Mouse (Mus musculus): ENCODE data around the gene Amph. TPM values are rescaled to one million over a fixed set of nuclear protein-coding genes. Genes with fewer than 3 reads are reported as not detected.
"Not testable (repeated sequence)": the region's sequence is repeated elsewhere in the genome, so short reads cannot be mapped to it uniquely, and the experiment has no call there.

The Amph gene
- 42.8 and 44.8 TPM in 2 replicates for polyA plus RNA-seq (2015; fragmentation: Nextera tagmentation; extraction: Ambion mirVana)

DNA sequence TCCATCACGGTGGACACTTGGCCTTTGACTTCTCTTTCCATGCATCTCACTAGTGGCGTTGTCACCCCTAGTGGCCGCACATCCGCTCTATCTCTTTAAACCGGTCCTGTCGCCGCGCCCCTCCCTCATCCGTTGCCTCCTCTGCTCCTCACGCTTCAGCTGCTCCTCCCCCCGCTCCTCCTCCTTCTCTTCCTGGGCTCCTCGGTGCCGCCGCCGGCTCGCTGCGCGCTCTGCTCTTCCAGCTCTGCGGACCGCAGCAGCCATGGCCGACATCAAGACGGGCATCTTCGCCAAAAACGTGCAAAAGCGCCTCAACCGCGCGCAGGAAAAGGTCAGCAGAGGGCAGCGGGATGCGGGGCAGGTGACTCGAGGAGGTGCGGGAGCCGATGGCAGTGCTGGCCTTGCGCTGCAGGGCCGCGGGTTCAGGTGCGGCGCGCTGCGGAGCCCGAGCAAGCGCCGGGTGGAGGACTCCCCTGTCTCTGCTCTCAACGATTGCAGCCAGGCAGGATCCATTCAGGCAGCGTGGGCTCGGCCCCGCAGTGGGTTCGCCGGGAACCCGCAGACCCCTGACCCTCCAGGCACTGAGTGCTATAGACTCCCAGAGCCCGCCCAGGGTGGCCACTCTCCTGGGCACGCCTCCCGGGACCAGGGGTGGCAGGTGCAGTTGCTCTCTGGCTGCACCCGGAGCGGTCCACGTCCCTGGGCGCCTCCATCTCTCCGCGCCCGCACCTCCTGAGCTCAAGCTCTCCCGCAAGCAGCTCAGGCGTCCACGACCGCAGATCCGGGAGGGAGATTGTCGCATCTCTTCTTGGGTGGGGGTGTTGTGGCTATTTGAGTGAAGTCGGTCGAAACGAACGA lies at the start of gene Amph:
Amph (plus strand) TSS at position 35 of the 858 bp plus-strand sequence.
- Histone ChIP-seq H3K4me2 (peak within 1 kb of the TSS; percentile 80), H3K27me3 (no peaks in the 10 kb centered on the region), H3K9ac (peak within 1 kb of the TSS; percentile 90), H3K4me3 (peak within 1 kb of the TSS; percentile 81), H3K27ac (replicated peaks) (peak within 1 kb of the TSS; percentile 92), H3K36me3 (no peaks in the 10 kb centered on the region), H3K9me3 (no peaks in the 10 kb centered on the region), H3K4me1 (replicated peaks) (peaks cover 15% of the 10 kb centered on the region)
- WGBS: under 1% methylated on average over 70 of the region's 70 CpGs
- ATAC-seq (ENCODE audit: low read depth): peak; percentile 97

DNA sequence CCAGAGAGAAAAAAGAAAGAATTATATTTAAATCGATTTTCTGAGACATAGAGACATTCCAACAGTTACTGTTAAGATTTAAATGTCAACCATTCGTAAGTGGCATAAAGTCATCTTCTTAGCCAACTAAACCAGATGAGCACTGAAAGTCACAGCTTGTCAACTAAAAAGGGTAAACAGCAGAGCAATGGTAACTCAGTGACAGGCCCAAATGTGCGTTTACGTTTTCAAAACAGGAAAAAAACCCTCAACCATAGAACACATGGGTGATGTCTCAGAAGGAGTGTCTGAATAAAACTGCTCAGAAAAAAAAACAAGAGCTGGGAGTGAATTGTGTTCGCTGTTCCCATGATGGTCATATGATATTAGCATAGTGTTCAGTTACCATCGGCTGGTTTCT lies 44.4 kb upstream of the Amph start:
- ATAC-seq (ENCODE audit: low read depth): no peak
- Histone ChIP-seq H3K4me1 (replicated peaks) (no peaks in the 10 kb centered on the region), H3K36me3 (no peaks in the 10 kb centered on the region), H3K9me3 (no peaks in the 10 kb centered on the region), H3K4me2 (no peak overlapping the region), H3K27ac (replicated peaks) (no peak overlapping the region), H3K9ac (no peak overlapping the region), H3K4me3 (no peak overlapping the region), H3K27me3 (no peaks in the 10 kb centered on the region)
- WGBS: 90% methylated on average over 6 of the region's 6 CpGs

DNA sequence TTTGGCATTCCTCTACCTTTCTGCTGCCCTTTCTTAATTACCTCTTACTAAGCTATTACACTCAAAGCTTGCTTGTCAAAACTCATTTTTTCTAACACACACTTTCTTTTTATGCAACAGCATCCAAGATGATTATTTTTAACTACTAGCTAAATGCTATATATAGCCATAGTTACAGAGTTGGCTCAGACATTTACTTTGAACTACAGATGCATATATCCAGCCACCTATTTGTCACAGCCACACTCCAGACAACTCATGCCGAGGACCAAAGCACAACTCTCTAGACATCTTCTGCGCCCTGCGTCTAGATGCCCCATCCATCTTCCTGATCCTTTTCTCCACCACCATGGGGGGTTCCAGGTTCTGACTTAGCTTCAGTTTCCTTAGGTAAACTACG lies 33.2 kb upstream of the Amph start:
- Histone ChIP-seq H3K27me3 (no peaks in the 10 kb centered on the region), H3K4me2 (no peak overlapping the region), H3K4me1 (replicated peaks) (no peaks in the 10 kb centered on the region), H3K27ac (replicated peaks) (no peak overlapping the region), H3K9me3 (no peaks in the 10 kb centered on the region), H3K36me3 (no peaks in the 10 kb centered on the region), H3K4me3 (no peak overlapping the region), H3K9ac (no peak overlapping the region)
- no peak for ATAC-seq (ENCODE audit: low read depth)
- 69% methylated on average over 4 of the region's 4 CpGs for WGBS

DNA sequence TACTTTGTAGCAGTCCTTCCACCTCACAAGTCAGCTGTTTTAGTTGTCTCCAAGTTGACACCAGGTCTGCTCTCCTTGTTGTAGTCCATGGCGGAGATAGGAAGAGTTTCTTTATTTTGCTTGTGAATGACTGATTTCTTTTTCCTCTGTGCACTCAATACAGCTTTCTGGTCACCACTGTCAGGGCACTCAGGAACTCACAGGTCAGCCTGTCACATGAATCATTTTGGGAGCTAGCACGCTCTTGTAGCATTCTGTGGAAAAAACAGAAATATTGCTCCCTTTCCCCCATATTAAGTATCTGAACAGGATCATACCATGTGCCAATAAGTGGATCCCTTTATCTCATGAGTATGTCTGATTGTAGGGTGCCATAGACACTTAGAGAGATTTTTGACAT lies 14.8 kb upstream of the Amph start:
- ATAC-seq (ENCODE audit: low read depth); H3K27me3 ChIP-seq; H3K9ac ChIP-seq; H3K4me3 ChIP-seq; H3K36me3 ChIP-seq; H3K4me1 ChIP-seq (replicated peaks); H3K27ac ChIP-seq (replicated peaks); H3K4me2 ChIP-seq; H3K9me3 ChIP-seq: not testable (repeated sequence)
- WGBS: 60% methylated on average over 1 of the region's 2 CpGs

DNA sequence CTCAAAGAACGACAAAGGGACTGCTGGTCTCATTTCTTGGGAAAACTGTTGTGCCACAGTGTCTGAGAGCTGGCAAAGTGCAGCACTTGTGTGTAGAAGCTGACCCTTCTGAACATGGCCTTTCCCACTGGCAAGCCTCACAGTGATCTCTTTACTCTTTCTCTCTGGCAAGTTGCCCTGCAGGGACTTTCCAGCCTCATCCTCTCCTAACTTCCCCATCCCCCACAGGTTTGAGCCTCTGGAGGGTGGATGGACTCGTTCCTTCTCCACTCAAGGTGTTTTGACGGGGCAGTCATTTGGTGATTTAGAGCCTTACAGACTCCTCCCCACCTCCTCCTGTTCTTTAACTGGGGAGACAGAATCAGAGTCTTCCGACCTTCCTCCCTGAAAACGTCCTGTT lies 319 bp upstream of the Amph start:
- peak; percentile 10 for ATAC-seq (ENCODE audit: low read depth)
- Histone ChIP-seq H3K27me3 (no peaks in the 10 kb centered on the region), H3K4me3 (peak overlapping the region; percentile 81), H3K9me3 (no peaks in the 10 kb centered on the region), H3K9ac (peak overlapping the region; percentile 90), H3K4me2 (peak overlapping the region; percentile 80), H3K27ac (replicated peaks) (peak overlapping the region; percentile 92), H3K36me3 (no peaks in the 10 kb centered on the region), H3K4me1 (replicated peaks) (peaks cover 15% of the 10 kb centered on the region)
- WGBS: 11% methylated on average over 5 of the region's 5 CpGs

DNA sequence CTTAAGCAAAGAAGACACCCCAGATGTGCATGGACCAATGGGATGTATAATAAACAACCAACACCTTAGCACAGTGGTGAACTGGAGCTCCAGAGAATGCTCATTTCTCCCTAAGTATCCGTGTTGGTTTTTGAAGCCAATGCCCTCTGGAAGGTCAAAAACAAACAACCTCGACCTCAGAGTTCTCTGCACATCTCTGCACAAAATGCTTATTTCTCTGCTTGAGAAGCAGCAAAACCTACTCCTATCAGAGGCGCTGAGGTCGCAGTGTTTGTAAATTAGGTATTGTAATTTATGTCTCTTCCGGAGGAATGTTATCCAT lies 985 bp downstream of the Amph start:
- Histone ChIP-seq H3K4me2 (peak overlapping the region; percentile 80), H3K27ac (replicated peaks) (peak overlapping the region; percentile 92), H3K4me1 (replicated peaks) (peaks cover 19% of the 10 kb centered on the region), H3K27me3 (no peaks in the 10 kb centered on the region), H3K9ac (peak overlapping the region; percentile 90), H3K9me3 (no peaks in the 10 kb centered on the region), H3K36me3 (no peaks in the 10 kb centered on the region), H3K4me3 (peak overlapping the region; percentile 81)
- no peak; the same call in none of the 2 replicates for ATAC-seq (ENCODE audit: low read depth)
- 12% methylated on average over 5 of the region's 5 CpGs for WGBS

DNA sequence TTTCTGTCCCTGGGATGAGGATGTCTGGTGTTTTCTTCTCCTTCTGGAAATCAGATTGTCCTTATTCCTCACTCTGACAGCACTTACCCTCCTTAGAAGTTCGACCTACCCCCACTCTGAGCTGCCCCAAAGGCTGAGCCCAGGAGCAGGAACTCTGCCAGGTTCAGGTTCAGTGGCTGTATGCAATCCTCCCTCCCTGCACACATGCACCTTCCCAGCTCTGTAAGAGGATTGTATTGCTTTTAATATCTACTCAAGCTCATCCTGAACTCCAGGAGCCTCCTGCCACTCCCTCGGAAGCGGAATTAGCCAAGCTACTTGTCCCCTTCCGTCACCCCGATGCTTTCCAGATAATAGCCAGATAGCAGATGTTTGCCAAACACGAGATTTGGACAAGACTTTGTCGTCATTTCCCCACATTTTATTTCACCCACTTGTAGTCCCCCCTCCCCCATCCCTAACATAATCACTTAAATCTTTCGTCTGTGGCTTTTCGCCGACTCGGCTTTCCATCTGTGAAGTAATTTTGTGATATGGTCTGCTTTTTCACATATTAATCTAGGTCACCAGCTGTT lies 1.7 kb downstream of the Amph start:
- H3K4me2 ChIP-seq: peak overlapping the region; percentile 80
- peak overlapping the region; percentile 90 for H3K9ac ChIP-seq
- no peaks in the 10 kb centered on the region for H3K9me3 ChIP-seq
- H3K4me1 ChIP-seq (replicated peaks): peaks cover 19% of the 10 kb centered on the region
- no peak overlapping the region; the same call in 1 of the 2 replicates for H3K27ac ChIP-seq (replicated peaks)
- no peaks in the 10 kb centered on the region for H3K36me3 ChIP-seq
- no peaks in the 10 kb centered on the region for H3K27me3 ChIP-seq
- no peak for ATAC-seq (ENCODE audit: low read depth)
- 57% methylated on average over 11 of the region's 11 CpGs for WGBS
- peak overlapping the region; percentile 81 for H3K4me3 ChIP-seq

DNA sequence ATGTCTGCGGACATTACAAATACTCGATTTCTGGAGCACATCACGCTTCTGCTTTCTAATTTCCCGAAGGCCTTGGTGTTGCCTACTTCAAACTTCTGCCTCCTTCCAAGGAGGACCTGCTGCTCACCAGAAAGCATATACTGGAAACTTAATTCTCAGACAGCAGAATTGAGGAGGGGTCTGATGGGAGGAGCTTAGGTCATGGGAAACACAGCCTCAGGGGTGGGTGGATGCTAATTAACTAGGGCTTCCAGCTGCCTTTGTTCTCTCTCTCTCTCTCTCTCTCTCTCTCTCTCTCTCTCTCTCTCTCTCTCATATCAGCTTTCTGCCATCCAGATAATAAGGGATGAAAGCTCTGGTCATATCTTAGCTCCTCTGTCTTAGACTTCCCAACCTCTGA lies 5.6 kb downstream of the Amph start:
- Histone ChIP-seq H3K36me3 (no peaks in the 10 kb centered on the region), H3K4me3 (no peak overlapping the region), H3K27ac (replicated peaks) (no peak overlapping the region), H3K4me1 (replicated peaks) (peaks cover 19% of the 10 kb centered on the region), H3K4me2 (no peak overlapping the region), H3K27me3 (no peaks in the 10 kb centered on the region), H3K9ac (no peak overlapping the region), H3K9me3 (no peaks in the 10 kb centered on the region)
- 93% methylated on average over 4 of the region's 4 CpGs for WGBS
- ATAC-seq (ENCODE audit: low read depth): no peak

DNA sequence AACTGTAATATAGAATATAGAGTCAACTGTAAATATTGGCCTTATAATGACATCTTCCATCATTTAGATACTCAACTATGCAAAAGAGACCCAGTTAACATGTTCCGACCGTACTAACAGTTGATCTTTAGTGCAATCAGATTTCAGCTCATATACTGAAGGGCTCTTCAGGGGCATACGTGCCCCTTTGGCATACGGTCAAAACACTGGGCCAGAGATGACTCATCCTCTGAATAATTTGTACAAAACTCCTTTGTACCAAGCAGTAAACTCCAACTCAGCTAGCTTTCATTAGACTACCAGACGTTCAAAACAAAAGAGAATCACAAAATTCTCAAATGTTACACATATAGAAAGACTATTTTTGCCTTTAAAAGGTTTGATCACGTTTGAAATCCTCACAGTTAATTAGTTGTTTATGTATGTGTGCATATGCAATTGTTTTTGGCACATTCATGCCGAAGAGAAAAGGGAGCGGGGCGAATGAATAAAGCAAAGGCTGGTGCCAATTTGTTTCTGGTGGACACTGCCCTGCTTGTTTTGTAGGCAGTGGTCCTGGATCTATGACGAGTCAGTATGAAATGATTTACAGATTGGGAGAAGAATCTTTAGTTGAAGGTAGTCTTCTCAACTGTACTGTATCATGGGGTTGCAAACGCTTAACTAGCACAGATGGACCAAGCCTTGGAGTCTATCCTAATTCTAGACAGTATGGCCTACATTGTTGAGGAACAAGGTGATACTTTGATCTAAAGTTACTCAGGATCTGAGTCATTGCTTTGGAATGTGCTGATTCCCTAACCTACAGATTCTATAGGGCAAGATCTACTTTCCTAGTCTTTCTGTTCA lies 8.3 kb downstream of the Amph start:
- WGBS: 85% methylated on average over 11 of the region's 11 CpGs
- no peak for ATAC-seq (ENCODE audit: low read depth)
- Histone ChIP-seq H3K4me1 (replicated peaks) (peaks cover 4% of the 10 kb centered on the region; the same call in 1 of the 2 replicates), H3K27me3 (no peaks in the 10 kb centered on the region), H3K4me2 (no peak overlapping the region), H3K4me3 (no peak overlapping the region), H3K36me3 (no peaks in the 10 kb centered on the region), H3K9ac (no peak overlapping the region), H3K9me3 (no peaks in the 10 kb centered on the region), H3K27ac (replicated peaks) (no peak overlapping the region)

DNA sequence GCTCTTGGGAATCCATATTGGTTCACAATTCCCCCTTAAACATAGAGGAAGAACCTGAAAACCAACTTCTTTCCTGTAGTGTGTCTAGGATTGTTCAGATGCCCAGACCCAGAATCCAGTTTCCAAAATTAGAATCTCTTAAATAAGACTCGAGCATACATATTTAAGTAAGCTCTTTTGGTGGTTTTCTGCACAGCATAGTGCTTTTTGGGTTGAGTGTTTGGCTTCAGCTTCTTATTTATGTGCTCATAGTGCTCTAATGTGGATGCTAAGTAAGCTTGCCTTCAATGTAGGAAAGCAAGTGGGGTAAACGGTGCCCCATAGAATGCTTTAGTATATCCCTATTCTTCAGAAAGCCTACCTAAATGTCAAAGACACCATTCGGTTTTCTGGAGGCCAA lies 9.0 kb downstream of the Amph start:
- H3K9me3 ChIP-seq: no peaks in the 10 kb centered on the region
- H3K27me3 ChIP-seq: no peaks in the 10 kb centered on the region
- peaks cover 4% of the 10 kb centered on the region; the same call in 1 of the 2 replicates for H3K4me1 ChIP-seq (replicated peaks)
- ATAC-seq (ENCODE audit: low read depth): no peak
- WGBS: 94% methylated on average over 3 of the region's 3 CpGs
- H3K9ac ChIP-seq: no peak overlapping the region
- H3K27ac ChIP-seq (replicated peaks): no peak overlapping the region
- H3K4me3 ChIP-seq: no peak overlapping the region
- no peak overlapping the region for H3K4me2 ChIP-seq
- H3K36me3 ChIP-seq: no peaks in the 10 kb centered on the region

DNA sequence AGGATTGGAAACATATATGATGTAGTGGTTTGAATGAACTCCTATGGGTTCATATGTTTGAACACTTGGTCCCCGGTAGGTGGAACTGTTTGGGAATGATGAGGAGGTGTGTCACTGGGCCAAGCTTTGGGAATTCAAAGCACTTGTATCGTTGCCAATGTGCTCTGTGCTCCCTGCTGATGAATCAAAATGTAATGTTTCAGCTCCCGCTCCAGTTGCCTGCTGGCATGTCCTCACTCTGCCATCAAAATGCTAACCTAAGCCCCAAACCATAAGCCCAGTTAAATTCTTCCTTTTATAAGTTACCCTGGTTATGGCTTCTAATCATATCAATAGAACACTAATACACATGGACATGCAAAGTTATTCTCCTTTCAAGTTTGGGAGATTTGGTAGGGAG lies 24.6 kb downstream of the Amph start:
- Histone ChIP-seq H3K27ac (replicated peaks) (no peak overlapping the region), H3K27me3 (no peaks in the 10 kb centered on the region), H3K9me3 (no peaks in the 10 kb centered on the region), H3K4me1 (replicated peaks) (no peaks in the 10 kb centered on the region), H3K36me3 (peaks cover 7% of the 10 kb centered on the region; the same call in 1 of the 2 replicates), H3K4me3 (no peak overlapping the region), H3K4me2 (no peak overlapping the region), H3K9ac (no peak overlapping the region)
- WGBS: 85% methylated on average over 3 of the region's 3 CpGs
- ATAC-seq (ENCODE audit: low read depth): no peak

DNA sequence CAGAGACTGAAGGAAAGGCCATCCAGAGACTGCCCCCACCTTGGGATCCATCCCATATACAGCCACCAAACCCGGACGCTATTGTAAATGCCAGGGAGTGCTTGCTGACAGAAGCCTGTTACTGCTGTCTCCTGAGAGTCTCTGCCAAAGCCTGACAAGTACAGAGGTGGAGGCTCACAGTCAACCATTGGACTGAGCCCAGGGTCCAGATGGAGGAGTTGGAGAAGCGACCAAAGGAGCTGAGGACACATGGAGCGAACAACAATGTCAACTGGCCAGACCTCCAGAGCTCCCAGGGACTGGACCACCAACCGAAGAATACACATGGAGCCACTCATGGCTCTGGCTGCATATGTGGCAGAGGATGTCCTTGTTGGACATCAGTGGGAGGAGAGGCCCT lies 26.3 kb downstream of the Amph start:
- Histone ChIP-seq H3K4me1 (replicated peaks) (no peaks in the 10 kb centered on the region), H3K9me3 (no peaks in the 10 kb centered on the region), H3K4me2 (no peak overlapping the region), H3K4me3 (no peak overlapping the region), H3K36me3 (peaks cover 7% of the 10 kb centered on the region; the same call in 1 of the 2 replicates), H3K27me3 (no peaks in the 10 kb centered on the region), H3K27ac (replicated peaks) (no peak overlapping the region), H3K9ac (no peak overlapping the region)
- WGBS: 100% methylated on average over 5 of the region's 5 CpGs
- no peak for ATAC-seq (ENCODE audit: low read depth)

All from neural tube, embryonic 13.5 days (tissue).